Mouse (Mus musculus) spleen, postnatal 0 days (tissue): ENCODE data around the gene Ormdl1. TPM values are rescaled to one million over a fixed set of nuclear protein-coding genes. Genes with fewer than 3 reads are reported as not detected.

Experiments
- polyA plus RNA-seq: library from polyadenylated mRNA; unstranded; fragments of >200 nt; fragmentation: Nextera tagmentation; extraction: Ambion mirVana; gene quantifications from 2 replicates; pipeline ENCODE4 v1.2.1, GENCODE M21; 2015

The Ormdl1 gene
- 25.3 and 28.2 TPM in 2 replicates for polyA plus RNA-seq

DNA sequence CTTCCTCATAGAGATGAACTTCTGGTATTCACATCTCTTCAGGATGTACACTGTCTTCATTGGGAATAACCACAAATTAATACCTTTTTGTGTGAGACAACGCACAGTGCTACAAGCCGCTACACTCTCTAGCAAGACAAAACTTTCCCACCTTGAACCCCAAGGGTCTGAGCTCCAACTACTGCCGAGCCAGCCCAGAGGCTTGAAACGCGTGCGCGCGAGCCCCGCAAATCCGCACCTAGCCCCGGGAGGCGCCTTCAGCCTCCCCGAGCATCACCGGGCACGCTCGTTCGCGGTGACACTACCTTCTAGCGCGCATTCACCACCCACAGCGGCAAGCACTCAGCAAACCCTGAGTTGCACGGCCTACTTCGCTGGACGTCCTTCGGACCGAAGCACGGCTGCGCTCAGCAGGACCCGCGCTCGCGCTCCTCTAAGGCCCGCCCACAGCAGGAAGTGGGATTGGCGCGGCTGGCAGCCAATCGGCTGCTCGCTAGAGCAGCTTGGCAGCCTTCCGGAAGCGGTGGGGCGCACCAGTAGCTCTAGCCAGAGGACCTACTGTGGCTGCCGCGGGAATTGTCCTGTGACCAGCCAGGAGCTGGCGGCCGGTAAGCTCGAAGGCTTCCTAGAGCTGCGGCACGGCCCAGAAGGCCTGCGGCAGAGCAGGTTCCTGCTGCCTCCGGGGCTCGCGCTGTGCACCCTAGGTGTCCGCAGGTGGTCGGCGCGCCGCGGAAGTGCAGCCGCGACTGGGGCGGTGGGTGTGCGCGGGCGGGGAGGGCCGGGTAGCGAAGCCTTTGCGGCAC lies at the start of gene Ormdl1, which contains the start of the genes Pms1 and Gm28778:
Gene Ormdl1 (plus strand): TSS at position 515 of the 803 bp plus-strand sequence.
Gene Pms1 (minus strand): TSS at position 438 of the 803 bp plus-strand sequence.
Gene Gm28778 (plus strand): TSS at position 531 of the 803 bp plus-strand sequence.

DNA sequence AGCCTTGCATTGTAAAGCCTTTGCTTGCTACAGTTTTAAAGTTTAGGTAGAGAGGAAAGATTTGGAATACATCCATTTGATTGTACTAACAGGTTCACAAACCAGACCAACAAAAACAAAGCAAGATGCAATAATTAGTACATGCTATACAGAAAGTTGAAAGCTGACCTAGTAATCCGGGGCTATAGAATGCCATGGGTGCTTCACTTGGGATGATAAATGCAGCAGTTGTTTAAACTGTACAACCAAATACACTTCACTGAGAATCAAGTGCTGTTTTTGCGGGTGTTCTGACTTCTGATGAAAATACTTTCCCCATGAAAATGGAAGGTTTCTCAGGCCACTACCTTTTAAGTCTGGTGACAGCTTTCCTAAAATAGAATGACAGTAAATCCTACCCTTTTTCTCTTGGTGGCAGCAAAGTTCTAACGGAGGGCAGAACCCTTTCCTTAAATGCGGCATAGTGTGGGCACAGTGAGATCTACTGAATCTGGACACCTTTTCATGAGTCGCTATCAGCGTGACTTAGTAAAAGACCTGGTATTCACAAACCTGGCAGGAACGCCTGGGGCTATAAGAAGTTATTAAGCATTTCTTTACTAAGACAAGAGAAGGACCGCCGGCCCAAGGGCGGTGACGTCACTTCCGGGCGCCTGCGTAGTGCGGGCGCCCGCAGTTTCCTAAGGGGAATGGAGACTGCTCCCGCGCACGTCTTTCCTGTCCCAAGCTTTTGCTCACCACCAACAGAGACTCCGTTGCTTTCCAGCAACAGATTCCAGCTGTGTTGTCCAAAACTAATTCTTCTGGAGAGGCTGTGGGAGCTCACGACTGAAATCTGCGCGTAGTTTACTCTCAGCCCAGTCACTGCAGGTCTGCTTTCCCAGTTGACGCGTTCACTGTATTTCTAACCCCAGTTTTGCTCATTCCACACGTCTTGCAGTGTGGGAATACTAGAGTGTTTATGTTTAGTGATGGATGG lies 16.4 kb downstream of the Ormdl1 start, which contains the start of gene Osgepl1:
Gene Osgepl1 (plus strand): TSS at position 636 of the 979 bp plus-strand sequence.

DNA sequence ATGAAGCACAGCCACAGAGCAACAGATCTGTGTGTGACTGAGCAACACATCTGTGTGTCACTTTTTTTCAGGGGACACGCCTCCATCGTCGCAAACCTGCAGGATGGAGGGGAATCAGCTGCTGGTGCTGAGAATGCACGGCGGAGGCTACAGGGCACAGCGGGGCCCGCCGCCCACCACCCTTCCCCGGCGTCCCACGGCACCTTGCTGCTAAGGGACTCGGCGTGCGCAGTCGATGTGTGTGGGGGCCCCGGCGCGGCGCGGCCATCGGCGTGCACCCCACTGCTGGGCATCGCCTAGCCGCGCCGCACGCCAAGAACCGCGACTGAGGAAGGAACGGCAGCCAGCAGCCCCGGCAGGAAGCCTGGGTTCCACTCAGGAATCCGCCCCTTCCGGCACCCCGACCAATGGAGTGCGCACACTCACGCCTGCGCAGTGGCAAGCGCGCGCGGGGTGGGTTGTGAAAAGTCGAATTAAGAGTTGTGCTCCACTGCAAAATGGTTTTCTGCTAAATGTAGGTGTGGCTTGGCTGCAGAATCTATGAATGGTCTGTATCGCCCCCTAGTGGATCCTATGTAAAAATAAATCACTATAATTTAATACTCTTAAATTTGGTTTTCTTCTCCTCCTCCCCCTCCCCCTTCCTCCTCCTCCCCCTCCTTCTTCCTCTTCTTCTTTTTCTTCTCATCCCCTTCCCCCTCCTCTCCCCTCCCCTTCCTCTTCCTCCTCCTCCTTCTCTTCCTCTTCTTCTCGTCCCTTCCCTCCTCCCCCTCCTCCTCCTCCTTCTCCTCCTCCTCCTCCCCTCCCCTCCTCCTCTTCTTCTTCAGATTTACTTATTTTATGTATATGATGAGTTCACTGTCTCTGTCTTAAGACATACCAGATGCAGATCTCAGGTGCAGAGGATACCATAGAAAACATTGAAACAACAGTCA lies 55.7 kb downstream of the Ormdl1 start, which contains the start of the genes Asdurf, Gm28551 and Asnsd1:
Gene Asdurf (minus strand): TSS at position 293 of the 935 bp plus-strand sequence.
Gene Gm28551 (minus strand): TSS at position 341 of the 935 bp plus-strand sequence.
Gene Asnsd1 (minus strand): TSS at position 426 of the 935 bp plus-strand sequence.

Other genes with a start within 250 kb of the Ormdl1 start
- gene Mstn, start 235.5 kb upstream of the Ormdl1 start, polyA plus RNA-seq: 0.17 TPM in 1 of 2 replicates, not detected in the other
- not detected in 2 replicates for gene 1700019A02Rik, start 109.5 kb upstream of the Ormdl1 start, polyA plus RNA-seq
- 8.4 and 10.6 TPM in 2 replicates for gene Pms1, start 77 bp upstream of the Ormdl1 start, polyA plus RNA-seq
- not detected in 2 replicates for gene Gm28778, start within 50 bp of the Ormdl1 start, polyA plus RNA-seq
- 27.4 and 31.7 TPM in 2 replicates for gene Osgepl1, start 16.5 kb downstream of the Ormdl1 start, polyA plus RNA-seq
- 2.3 and 19.4 TPM in 2 replicates for gene Asdurf, start 55.5 kb downstream of the Ormdl1 start, polyA plus RNA-seq
- 0.21 and 0.23 TPM in 2 replicates for gene Gm28551, start 55.6 kb downstream of the Ormdl1 start, polyA plus RNA-seq
- gene Asnsd1, start 55.7 kb downstream of the Ormdl1 start, polyA plus RNA-seq: 58.4 and 61.8 TPM in 2 replicates